Mouse (Mus musculus): ENCODE measurements around the gene Ap3b2.
"Not testable (repeated sequence)": the region's sequence is repeated elsewhere in the genome, so short reads cannot be mapped to it uniquely, and the experiment has no call there.

The Ap3b2 gene

GRCm38 (mm10) chr7:81493331-81494021 is at the start of gene Ap3b2:
Gene Ap3b2 (minus strand): TSS chr7:81493925.
- DNase-seq (ENCODE audit: low read depth) = peak; percentile 43

GRCm38 (mm10) chr7:81542934-81543333 is 49.2 kb upstream of the Ap3b2 start:
- DNase-seq (ENCODE audit: low read depth) = no peak

GRCm38 (mm10) chr7:81541924-81542524 is 48.3 kb upstream of the Ap3b2 start:
- DNase-seq (ENCODE audit: low read depth) = no peak

- DNase-seq (ENCODE audit: low read depth) = no peak
These were observed 47.3 kb upstream of the Ap3b2 start for GRCm38 (mm10) chr7:81540999-81541398.

- DNase-seq (ENCODE audit: low read depth) = no peak
These were observed 45.8 kb upstream of the Ap3b2 start for GRCm38 (mm10) chr7:81539565-81539964.

- peak; percentile 57 for DNase-seq (ENCODE audit: low read depth)
These were observed 44.4 kb upstream of the Ap3b2 start for GRCm38 (mm10) chr7:81538070-81538675.

- no peak for DNase-seq (ENCODE audit: low read depth)
These were observed 42.8 kb upstream of the Ap3b2 start for GRCm38 (mm10) chr7:81536478-81536877.

- DNase-seq (ENCODE audit: low read depth) = no peak
These were observed 37.7 kb upstream of the Ap3b2 start for GRCm38 (mm10) chr7:81531462-81531861.

- no peak for DNase-seq (ENCODE audit: low read depth)
These were observed 35.2 kb upstream of the Ap3b2 start for GRCm38 (mm10) chr7:81528918-81529317.

- no peak for DNase-seq (ENCODE audit: low read depth)
These were observed 29.9 kb upstream of the Ap3b2 start for GRCm38 (mm10) chr7:81523663-81524017.

- peak; percentile 98 for DNase-seq (ENCODE audit: low read depth)
These were observed 29.4 kb upstream of the Ap3b2 start for GRCm38 (mm10) chr7:81523008-81523662.

GRCm38 (mm10) chr7:81516154-81517030 is 22.7 kb upstream of the Ap3b2 start:
- DNase-seq (ENCODE audit: low read depth) = no peak

- DNase-seq (ENCODE audit: low read depth) = no peak
These were observed 21.3 kb upstream of the Ap3b2 start for GRCm38 (mm10) chr7:81514906-81515590.

GRCm38 (mm10) chr7:81501050-81501449 is 7.3 kb upstream of the Ap3b2 start:
- no peak for DNase-seq (ENCODE audit: low read depth)

- no peak for DNase-seq (ENCODE audit: low read depth)
These were observed 4.5 kb upstream of the Ap3b2 start, which contains the start of gene BC048679 for GRCm38 (mm10) chr7:81498181-81498580. Gene BC048679 (minus strand): TSS chr7:81498281.

GRCm38 (mm10) chr7:81497171-81497570 is 3.4 kb upstream of the Ap3b2 start:
- no peak for DNase-seq (ENCODE audit: low read depth)

- no peak for DNase-seq (ENCODE audit: low read depth)
These were observed 1.1 kb downstream of the Ap3b2 start for GRCm38 (mm10) chr7:81492628-81493027.

- DNase-seq (ENCODE audit: low read depth) = no peak
These were observed 4.1 kb downstream of the Ap3b2 start for GRCm38 (mm10) chr7:81489649-81490048.

GRCm38 (mm10) chr7:81480800-81481199 is 12.9 kb downstream of the Ap3b2 start:
- no peak for DNase-seq (ENCODE audit: low read depth)

- DNase-seq (ENCODE audit: low read depth) = no peak
These were observed 14.1 kb downstream of the Ap3b2 start for GRCm38 (mm10) chr7:81479531-81480090.

- not testable (repeated sequence) for DNase-seq (ENCODE audit: low read depth)
These were observed 15.5 kb downstream of the Ap3b2 start for GRCm38 (mm10) chr7:81478261-81478660.
